Mouse (Mus musculus) ES-E14 (cell line): ENCODE measurements at regions not wholly inside any gene's neighbourhood (a gene's known extent, or its start where the extent isn't known, plus 50 kb on each side); places are given as distances from the start of the nearest gene placed in this dataset.

Source experiments
- DNase-seq: peaks from one replicate; pipeline ENCODE4 v3.0.0-alpha.2; 2013; ENCODE audit warnings: low read depth, low spot score
- H3K27ac ChIP-seq: 2 replicates; pipeline ENCODE4 v1.5.1; 2012; ENCODE audit warnings: low read depth, mild to moderate bottlenecking, low read length, moderate library complexity, mixed read lengths; ENCODE audit not compliant: poor library complexity, insufficient read depth, severe bottlenecking
- H3K36me3 ChIP-seq: 2 replicates; pipeline ENCODE4 v1.6.1; 2012; ENCODE audit warnings: mild to moderate bottlenecking, low read length, moderate library complexity, mixed read lengths; ENCODE audit not compliant: control insufficient read depth, poor library complexity, insufficient read depth, severe bottlenecking
- H3K4me1 ChIP-seq, 2 experiments: fragments of 150-350 bp in 1 of 2; sonication (generic) in 1 of 2; 2 replicates each; pipeline ENCODE4 v1.6.1; 2012; ENCODE audit warnings: low read length in 2 of 2, mild to moderate bottlenecking in 1 of 2, mixed read lengths in 1 of 2; ENCODE audit not compliant: control insufficient read depth in 2 of 2, insufficient read depth in 2 of 2, poor library complexity in 1 of 2
- H3K4me3 ChIP-seq, 2 experiments: fragments of 150-350 bp in 1 of 2; sonication (generic) in 1 of 2; 2 replicates each; pipeline ENCODE4 v1.5.1; 2012; ENCODE audit warnings: low read length in 2 of 2, low read depth in 1 of 2, mild to moderate bottlenecking in 1 of 2, mixed read lengths in 1 of 2; ENCODE audit not compliant: insufficient read depth in 1 of 2, poor library complexity in 1 of 2, severe bottlenecking in 1 of 2
- H3K9ac ChIP-seq: 2 replicates; pipeline ENCODE4 v1.6.1; 2012; ENCODE audit warnings: low read depth, mild to moderate bottlenecking, low read length, mixed read lengths; ENCODE audit not compliant: poor library complexity, insufficient read depth, severe bottlenecking
- H3K9me3 ChIP-seq: fragments of 150-350 bp; sonication (generic); 2 replicates; pipeline ENCODE4 v1.6.1; 2012; ENCODE audit warnings: low read depth, mild to moderate bottlenecking, low read length; ENCODE audit not compliant: control insufficient read depth, insufficient read depth
- CHD2 ChIP-seq: IDR thresholded peaks from 2 replicates; pipeline ENCODE4 v1.6.1; 2014; ENCODE audit warnings: mild to moderate bottlenecking, low read depth, low read length, inconsistent platforms
- HCFC1 ChIP-seq: IDR thresholded peaks from 2 replicates; pipeline ENCODE4 v1.6.1; 2012; ENCODE audit warnings: low read length, inconsistent platforms, borderline replicate concordance; ENCODE audit not compliant: insufficient read depth
- MAFK ChIP-seq: IDR thresholded peaks from 2 replicates; pipeline ENCODE4 v1.6.1; 2014; ENCODE audit warnings: mild to moderate bottlenecking, low read depth, low read length, inconsistent platforms; ENCODE audit not compliant: insufficient read depth
- ZC3H11A ChIP-seq: IDR thresholded peaks from 2 replicates; pipeline ENCODE4 v1.6.1; 2012; ENCODE audit warnings: low read depth, mild to moderate bottlenecking, inconsistent platforms, low read length, borderline replicate concordance
- ZNF384 ChIP-seq: IDR thresholded peaks from 2 replicates; pipeline ENCODE4 v1.6.1; 2012; ENCODE audit warnings: low read depth, low read length, inconsistent platforms
- in situ Hi-C, 2 experiments: fragments of 600-800 bp; cut with MboI; formaldehyde crosslinking; loops; one replicate each; pipeline ENCODE4 v1.15.1; 2025; ENCODE audit warnings: low sequenced_read_pairs in 2 of 2, inconsistent platforms in 1 of 2; ENCODE audit not compliant: unreplicated experiment in 2 of 2

DNA sequence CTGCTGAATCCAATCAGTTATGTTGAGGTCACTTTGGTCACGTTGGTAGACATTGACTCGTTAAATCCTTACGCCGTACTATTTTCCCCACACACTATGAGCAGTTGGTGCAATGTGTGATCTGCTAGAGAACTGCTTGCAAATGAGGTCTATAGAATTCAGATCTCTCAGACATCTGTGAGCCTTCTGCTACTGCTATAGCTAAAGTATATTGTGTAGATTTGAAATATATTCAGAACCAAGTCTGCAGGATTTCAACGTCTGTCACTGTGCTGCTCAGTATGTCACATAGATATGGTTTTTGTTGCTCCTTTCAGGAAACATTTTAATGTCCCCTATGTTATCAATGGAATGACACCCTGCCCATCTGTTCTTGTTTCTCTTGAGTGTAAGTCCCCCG is 182.4 kb upstream of the Car8 start:
- in situ Hi-C loops: no loop called here
- Histone ChIP-seq H3K9me3 (no peaks in the 10 kb centered on the region), H3K36me3 (no peaks in the 10 kb centered on the region), H3K4me3 (no peak overlapping the region), H3K27ac (no peak overlapping the region), H3K9ac (no peak overlapping the region), H3K4me1 (peaks cover 2 to 6% of the 10 kb centered on the region in 2 experiments; a peak in 2 of 4 replicates)
- no peak for DNase-seq
- TF ChIP-seq ZC3H11A: no peak
- TF ChIP-seq ZNF384: no peak
- no peak for TF ChIP-seq HCFC1
- TF ChIP-seq MAFK: no peak
- no peak for TF ChIP-seq CHD2

DNA sequence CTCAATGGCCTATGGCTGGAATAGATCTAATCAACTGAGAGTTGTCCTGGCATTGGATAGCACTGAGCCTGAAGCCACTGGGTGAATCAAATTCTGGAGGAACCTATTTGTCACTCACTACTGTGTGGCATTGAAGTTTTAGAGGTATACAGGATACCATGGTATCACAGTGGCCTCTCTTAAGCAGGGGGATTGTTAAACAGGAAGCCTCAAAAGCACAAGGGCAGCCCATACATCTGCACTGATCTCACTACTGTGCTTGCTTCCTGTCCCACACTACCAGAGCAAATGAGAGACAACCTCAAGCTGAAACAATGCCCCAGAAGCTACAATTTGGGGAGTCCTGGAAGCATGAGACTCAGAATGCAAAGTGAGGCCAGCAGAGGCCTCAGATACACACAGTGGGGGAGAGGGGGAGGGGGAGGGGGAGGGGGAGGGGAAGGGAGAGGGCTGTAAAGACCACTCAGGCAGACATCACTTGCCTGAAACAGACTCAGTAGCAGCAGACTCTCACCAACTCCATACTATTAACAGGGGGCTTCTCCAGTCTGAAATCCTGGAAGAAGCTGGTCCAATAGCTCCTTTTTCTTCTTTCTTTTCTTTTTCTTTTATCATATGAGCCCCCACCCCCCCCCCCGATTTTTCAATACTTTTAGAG is 179.7 kb upstream of the Car8 start:
- Histone ChIP-seq H3K9ac (no peak overlapping the region), H3K27ac (no peak overlapping the region), H3K4me3 (no peak overlapping the region), H3K4me1 (peaks cover 0 to 6% of the 10 kb centered on the region in 2 experiments; a peak in 2 of 4 replicates), H3K9me3 (no peaks in the 10 kb centered on the region), H3K36me3 (no peaks in the 10 kb centered on the region)
- in situ Hi-C loops: no loop called here
- TF ChIP-seq ZC3H11A (no peak), CHD2 (no peak), MAFK (no peak), ZNF384 (no peak), HCFC1 (no peak)
- DNase-seq: no peak

DNA sequence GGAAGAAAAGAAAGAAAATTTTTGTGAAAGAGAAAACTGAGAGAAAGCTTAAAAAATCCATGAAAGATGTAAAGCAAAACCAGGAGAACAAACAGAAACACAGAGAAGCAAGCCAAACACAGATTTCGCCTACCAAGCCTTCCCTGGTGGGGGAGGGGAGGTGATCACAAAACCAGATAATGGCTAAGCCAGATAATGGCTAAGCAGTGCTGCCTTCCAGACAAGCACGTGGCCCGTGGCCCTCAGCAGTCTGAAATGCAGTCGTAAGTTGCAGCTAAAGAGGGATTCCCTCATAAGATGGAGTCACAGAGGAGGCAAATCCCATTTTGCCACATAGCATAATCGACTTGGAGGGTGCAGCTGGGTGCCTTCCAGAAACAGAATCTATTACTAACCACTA is 179.0 kb upstream of the Car8 start:
- Histone ChIP-seq H3K36me3 (no peaks in the 10 kb centered on the region), H3K9ac (no peak overlapping the region), H3K9me3 (no peaks in the 10 kb centered on the region), H3K27ac (no peak overlapping the region), H3K4me1 (peaks cover 0 to 6% of the 10 kb centered on the region in 2 experiments; a peak in 2 of 4 replicates), H3K4me3 (no peak overlapping the region)
- in situ Hi-C loops: no loop called here
- TF ChIP-seq HCFC1 (no peak), CHD2 (no peak), MAFK (no peak), ZNF384 (no peak), ZC3H11A (no peak)
- no peak for DNase-seq

DNA sequence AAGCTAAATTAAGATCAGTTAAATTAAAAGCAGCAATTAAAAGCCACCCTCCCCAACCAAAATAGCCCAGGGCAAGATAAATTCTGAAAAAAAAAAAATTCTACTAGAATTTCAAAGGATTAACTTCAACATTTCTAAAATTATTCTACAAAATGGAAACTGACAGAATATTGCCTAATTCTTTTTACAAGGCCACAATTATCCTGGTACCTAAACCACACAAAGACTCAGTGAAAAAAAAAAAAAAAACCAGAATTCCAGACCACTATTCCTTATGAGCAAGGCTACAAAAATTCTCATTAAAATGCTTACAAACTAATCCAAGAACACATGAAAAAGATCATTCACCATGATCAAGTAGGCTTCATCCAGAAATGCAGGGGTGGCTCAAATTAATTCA is 174.5 kb upstream of the Car8 start:
- Histone ChIP-seq H3K9ac (no peak overlapping the region), H3K9me3 (no peaks in the 10 kb centered on the region), H3K4me3 (no peak overlapping the region), H3K36me3 (no peaks in the 10 kb centered on the region), H3K4me1 (peaks cover 0 to 3% of the 10 kb centered on the region in 2 experiments; a peak in 1 of 4 replicates), H3K27ac (no peak overlapping the region)
- TF ChIP-seq ZC3H11A (no peak), CHD2 (no peak), ZNF384 (no peak), MAFK (no peak)
- in situ Hi-C loops: no loop called here
- no peak for DNase-seq

DNA sequence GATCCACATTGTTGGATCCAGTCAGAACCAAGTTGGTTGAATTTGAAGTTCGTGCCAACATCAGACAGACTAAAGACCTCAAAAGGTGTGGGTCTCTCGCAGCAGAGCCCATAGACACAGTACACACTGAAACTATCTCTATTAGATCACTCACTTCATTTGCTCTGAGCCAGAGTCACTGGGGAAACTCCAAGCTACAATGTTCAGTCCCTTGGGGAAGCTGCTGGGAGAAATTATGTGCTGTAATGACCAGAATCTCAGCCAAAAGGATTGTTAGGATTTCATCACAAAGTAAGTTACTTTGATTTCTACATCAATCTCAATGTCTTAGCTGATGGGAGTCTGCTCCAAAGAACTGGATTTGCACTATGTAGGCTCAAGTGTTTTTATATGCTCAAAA is 161.2 kb upstream of the Car8 start:
- TF ChIP-seq MAFK (no peak), CHD2 (no peak), ZNF384 (no peak), HCFC1 (no peak), ZC3H11A (no peak)
- DNase-seq: no peak
- H3K4me3 ChIP-seq: no peak overlapping the region

More for the DNA sequence above, 161.2 kb upstream of the Car8 start:
- Histone ChIP-seq H3K27ac (no peak overlapping the region), H3K9ac (no peak overlapping the region), H3K36me3 (no peaks in the 10 kb centered on the region), H3K4me1 (no peaks in the 10 kb centered on the region), H3K9me3 (no peaks in the 10 kb centered on the region)
- in situ Hi-C loops: no loop called here
